Mouse (Mus musculus): Measurements from ENCODE around the gene Cnot1.
"Not testable (repeated sequence)": the region's sequence is repeated elsewhere in the genome, so short reads cannot be mapped to it uniquely, and the experiment has no call there.

The Cnot1 gene

GRCm38 (mm10) chr8:95816044-95816708 is 8.9 kb upstream of the Cnot1 start:
- DNase-seq, result no peak

- no peak for DNase-seq
Measured at GRCm38 (mm10) chr8:95810184-95810591, 2.9 kb upstream of the Cnot1 start.

- no peak for DNase-seq
Measured at GRCm38 (mm10) chr8:95809116-95809515, 1.9 kb upstream of the Cnot1 start.

- no peak for DNase-seq
Measured at GRCm38 (mm10) chr8:95808631-95809030, 1.4 kb upstream of the Cnot1 start.

GRCm38 (mm10) chr8:95807861-95808260 is 597 bp upstream of the Cnot1 start:
- DNase-seq, result peak; percentile 94 to 97

- peak in 1 of 2 experiments; percentile 60 for DNase-seq
Measured at GRCm38 (mm10) chr8:95806461-95807191, 638 bp downstream of the Cnot1 start.

- no peak for DNase-seq
Measured at GRCm38 (mm10) chr8:95805482-95805881, 1.8 kb downstream of the Cnot1 start.

- DNase-seq, result no peak
Measured at GRCm38 (mm10) chr8:95802231-95802630, 5.0 kb downstream of the Cnot1 start.

- no peak for DNase-seq
Measured at GRCm38 (mm10) chr8:95801476-95802064, 5.7 kb downstream of the Cnot1 start.

- DNase-seq, result no peak
Measured at GRCm38 (mm10) chr8:95800353-95800752, 6.9 kb downstream of the Cnot1 start.

- no peak for DNase-seq
Measured at GRCm38 (mm10) chr8:95799891-95800290, 7.4 kb downstream of the Cnot1 start.

GRCm38 (mm10) chr8:95799117-95799516 is 8.1 kb downstream of the Cnot1 start:
- DNase-seq, result no peak

GRCm38 (mm10) chr8:95795333-95796061 is 11.8 kb downstream of the Cnot1 start:
- DNase-seq, result not testable (repeated sequence)

- DNase-seq, result no peak
Measured at GRCm38 (mm10) chr8:95785591-95785990, 21.7 kb downstream of the Cnot1 start.

- DNase-seq, result no peak
Measured at GRCm38 (mm10) chr8:95782628-95783027, 24.6 kb downstream of the Cnot1 start.

- DNase-seq, result no peak
Measured at GRCm38 (mm10) chr8:95781775-95782174, 25.5 kb downstream of the Cnot1 start.

- peak in 1 of 2 experiments; percentile 10 for DNase-seq
Measured at GRCm38 (mm10) chr8:95781085-95781484, 26.2 kb downstream of the Cnot1 start.

- DNase-seq, result no peak
Measured at GRCm38 (mm10) chr8:95764133-95764532, 43.1 kb downstream of the Cnot1 start.

GRCm38 (mm10) chr8:95760323-95760722 is 46.9 kb downstream of the Cnot1 start:
- DNase-seq, result no peak

GRCm38 (mm10) chr8:95751924-95752323 is 55.3 kb downstream of the Cnot1 start:
- DNase-seq, result no peak

- DNase-seq, result no peak
Measured at GRCm38 (mm10) chr8:95748028-95748427, 59.2 kb downstream of the Cnot1 start.

GRCm38 (mm10) chr8:95741732-95742131 is 65.5 kb downstream of the Cnot1 start:
- DNase-seq, result peak; percentile 8 to 21

- DNase-seq, result peak; percentile 11 to 19
Measured at GRCm38 (mm10) chr8:95738596-95738995, 68.7 kb downstream of the Cnot1 start.

All from kidney, postnatal 36 days (tissue).